Mouse (Mus musculus): ENCODE measurements around the gene Gm21708.
"Not testable (repeated sequence)": the region's sequence is repeated elsewhere in the genome, so short reads cannot be mapped to it uniquely, and the experiment has no call there.

The Gm21708 gene

GRCm38 (mm10) chrY:3410067-3410466 lies at the start of gene Gm21708, which contains the start of gene Gm21704:
TSS of gene Gm21708 (minus strand) at chrY:3410167.
TSS of gene Gm21704 (minus strand) at chrY:3410167.
- not testable (repeated sequence) for DNase-seq (ENCODE audit: extremely low spot score, low spot score)
